Mouse (Mus musculus) mouse trophoblast stem cell (cell line): ENCODE results near the gene H6pd.

Experiments used
- in situ Hi-C, 2 experiments: fragments of 300-500 bp; cut with MseI, MboI; formaldehyde crosslinking; loops; 2 replicates in 1 of 2; 3 replicates in 1 of 2; pipeline ENCODE4 v1.15.1; 2025

The H6pd gene

GRCm38 (mm10) chr4:150008853-150009586 lies at the start of gene H6pd:
TSS of gene H6pd (minus strand) at chr4:150009023.
- in situ Hi-C loops: no loop called here

GRCm38 (mm10) chr4:150057722-150058121 lies 48.9 kb upstream of the H6pd start:
- in situ Hi-C loops: no loop called here

- in situ Hi-C loops: no loop called here
These were observed 47.3 kb upstream of the H6pd start for GRCm38 (mm10) chr4:150056171-150056570.

GRCm38 (mm10) chr4:150052380-150052779 lies 43.6 kb upstream of the H6pd start:
- in situ Hi-C loops: no loop called here

GRCm38 (mm10) chr4:150051514-150051913 lies 42.7 kb upstream of the H6pd start:
- in situ Hi-C loops: no loop called here

- in situ Hi-C loops: no loop called here
These were observed 40.9 kb upstream of the H6pd start for GRCm38 (mm10) chr4:150049564-150050226.

GRCm38 (mm10) chr4:150049157-150049513 lies 40.3 kb upstream of the H6pd start:
- in situ Hi-C loops: no loop called here

- in situ Hi-C loops: no loop called here
These were observed 39.8 kb upstream of the H6pd start for GRCm38 (mm10) chr4:150048478-150049156.

- in situ Hi-C loops: no loop called here
These were observed 39.2 kb upstream of the H6pd start for GRCm38 (mm10) chr4:150048038-150048437.

- in situ Hi-C loops: loop anchor here in 1 of 2 experiments (5.0 kb wide), 1 partner anchor 49 kb away; no protein-coding TSS in a partner anchor
These were observed 34.8 kb upstream of the H6pd start for GRCm38 (mm10) chr4:150043591-150043990.

- in situ Hi-C loops: loop anchor here in 1 of 2 experiments (5.0 kb wide), 1 partner anchor 51 kb away; no protein-coding TSS in a partner anchor
These were observed 32.7 kb upstream of the H6pd start for GRCm38 (mm10) chr4:150041346-150042110.

- in situ Hi-C loops: loop anchor here in 1 of 2 experiments (5.0 kb wide), 1 partner anchor 51 kb away; no protein-coding TSS in a partner anchor
These were observed 32.0 kb upstream of the H6pd start for GRCm38 (mm10) chr4:150040856-150041255.

GRCm38 (mm10) chr4:150040003-150040581 lies 31.3 kb upstream of the H6pd start:
- in situ Hi-C loops: loop anchor here in 1 of 2 experiments (5.0 kb wide), 1 partner anchor 52 kb away; no protein-coding TSS in a partner anchor

GRCm38 (mm10) chr4:150038533-150038932 lies 29.7 kb upstream of the H6pd start:
- in situ Hi-C loops: loop anchor here in 1 of 2 experiments (5.0 kb wide), 1 partner anchor 54 kb away; no protein-coding TSS in a partner anchor

GRCm38 (mm10) chr4:150036094-150036493 lies 27.3 kb upstream of the H6pd start:
- in situ Hi-C loops: loop anchor here in 1 of 2 experiments (5.0 kb wide), 1 partner anchor 56 kb away; no protein-coding TSS in a partner anchor

- in situ Hi-C loops: loop anchor here in 1 of 2 experiments (5.0 kb wide), 1 partner anchor 57 kb away; no protein-coding TSS in a partner anchor
These were observed 26.5 kb upstream of the H6pd start for GRCm38 (mm10) chr4:150035280-150035679.

- in situ Hi-C loops: no loop called here
These were observed 24.4 kb upstream of the H6pd start for GRCm38 (mm10) chr4:150033261-150033671.

- in situ Hi-C loops: no loop called here
These were observed 22.5 kb upstream of the H6pd start for GRCm38 (mm10) chr4:150031234-150031890.

GRCm38 (mm10) chr4:150030449-150031233 lies 21.8 kb upstream of the H6pd start:
- in situ Hi-C loops: no loop called here
